Mouse (Mus musculus) hindbrain, embryonic 10.5 days (tissue): ENCODE measurements around the gene C130073F10Rik. TPM values are rescaled to one million over a fixed set of nuclear protein-coding genes. Genes with fewer than 3 reads are reported as not detected.

Experiments
- polyA plus RNA-seq: library from polyadenylated mRNA; unstranded; fragments of >200 nt; fragmentation: Nextera tagmentation; extraction: Ambion mirVana; gene quantifications from 2 replicates; pipeline ENCODE4 v1.2.1, GENCODE M21; 2016

The C130073F10Rik gene
- polyA plus RNA-seq, 1 experiment from 2014 or later, result not detected

Other genes with a start within 250 kb of the C130073F10Rik start
- 67.6 and 69.1 TPM in 2 replicates for gene Leprot, start 246.1 kb downstream of the C130073F10Rik start, polyA plus RNA-seq
- gene Lepr, start 176.4 kb downstream of the C130073F10Rik start, polyA plus RNA-seq, result 2.3 and 2.5 TPM in 2 replicates
- not detected in 2 replicates for gene B020004J07Rik, start 49.8 kb downstream of the C130073F10Rik start, polyA plus RNA-seq
- not detected in 2 replicates for gene Gm12800, start 15.3 kb upstream of the C130073F10Rik start, polyA plus RNA-seq
- not detected in 2 replicates for gene Gm12794, start 46.6 kb upstream of the C130073F10Rik start, polyA plus RNA-seq
- gene Gm12790, start 87.3 kb upstream of the C130073F10Rik start, polyA plus RNA-seq, result not detected in 2 replicates
- not detected in 2 replicates for gene Gm12789, start 92.8 kb upstream of the C130073F10Rik start, polyA plus RNA-seq
- 6.7 and 8.5 TPM in 2 replicates for gene Pde4b, start 193.8 kb upstream of the C130073F10Rik start, polyA plus RNA-seq